Mouse (Mus musculus) splenic B cell, adult 2 months (primary cell): ENCODE data around the gene Anp32a.

Source experiments
- DNase-seq: peaks from one replicate; pipeline ENCODE4 v3.0.0-alpha.2; 2011; ENCODE audit warnings: low read depth, low spot score
- H3K27me3 ChIP-seq: 2 replicates; pipeline ENCODE4 v1.6.1; 2012; ENCODE audit warnings: mild to moderate bottlenecking, low read length, moderate library complexity, mixed read lengths; ENCODE audit not compliant: control insufficient read depth, poor library complexity, insufficient read depth, severe bottlenecking
- H3K36me3 ChIP-seq: 2 replicates; pipeline ENCODE4 v1.6.1; 2012; ENCODE audit warnings: mild to moderate bottlenecking, low read length, moderate library complexity, mixed read lengths; ENCODE audit not compliant: control insufficient read depth, poor library complexity, insufficient read depth, severe bottlenecking

Gene Anp32a

DNA sequence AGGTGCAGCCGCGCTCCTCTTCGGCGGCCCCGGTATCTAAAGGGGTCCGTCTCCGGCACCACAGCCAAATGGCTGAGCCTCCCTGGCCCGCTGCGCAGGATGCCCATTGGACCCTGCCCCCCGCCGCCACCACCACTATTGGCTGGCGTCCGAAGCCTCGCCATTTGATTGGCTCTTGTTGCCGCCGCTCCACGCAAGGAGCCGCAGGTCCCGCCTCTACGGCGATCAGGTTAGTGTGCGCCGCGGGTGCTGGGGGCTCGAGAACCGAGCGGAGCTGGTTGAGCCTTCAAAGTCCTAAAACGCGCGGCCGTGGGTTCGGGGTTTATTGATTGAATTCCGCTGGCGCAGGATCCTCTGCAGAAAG lies at the start of gene Anp32a:
Gene Anp32a, plus strand, starts transcription at position 171 of the 364 bp plus-strand sequence.
- Histone ChIP-seq H3K36me3 (no peaks in the 10 kb centered on the region), H3K27me3 (no peaks in the 10 kb centered on the region)
- peak; percentile 99 for DNase-seq

GRCm38 (mm10) chr9:62295006-62295698 lies 45.9 kb upstream of the Anp32a start:
- Histone ChIP-seq H3K36me3 (no peaks in the 10 kb centered on the region), H3K27me3 (no peaks in the 10 kb centered on the region)
- peak; percentile 88 for DNase-seq

- H3K27me3 ChIP-seq: no peaks in the 10 kb centered on the region
- no peaks in the 10 kb centered on the region for H3K36me3 ChIP-seq
- no peak for DNase-seq
Observed at GRCm38 (mm10) chr9:62296891-62297290, 44.2 kb upstream of the Anp32a start.

GRCm38 (mm10) chr9:62315556-62315955 lies 25.5 kb upstream of the Anp32a start:
- H3K36me3 ChIP-seq: no peaks in the 10 kb centered on the region
- H3K27me3 ChIP-seq: no peaks in the 10 kb centered on the region
- DNase-seq: no peak

GRCm38 (mm10) chr9:62318729-62319128 lies 22.4 kb upstream of the Anp32a start:
- no peaks in the 10 kb centered on the region for H3K27me3 ChIP-seq
- H3K36me3 ChIP-seq: no peaks in the 10 kb centered on the region
- no peak for DNase-seq

DNA sequence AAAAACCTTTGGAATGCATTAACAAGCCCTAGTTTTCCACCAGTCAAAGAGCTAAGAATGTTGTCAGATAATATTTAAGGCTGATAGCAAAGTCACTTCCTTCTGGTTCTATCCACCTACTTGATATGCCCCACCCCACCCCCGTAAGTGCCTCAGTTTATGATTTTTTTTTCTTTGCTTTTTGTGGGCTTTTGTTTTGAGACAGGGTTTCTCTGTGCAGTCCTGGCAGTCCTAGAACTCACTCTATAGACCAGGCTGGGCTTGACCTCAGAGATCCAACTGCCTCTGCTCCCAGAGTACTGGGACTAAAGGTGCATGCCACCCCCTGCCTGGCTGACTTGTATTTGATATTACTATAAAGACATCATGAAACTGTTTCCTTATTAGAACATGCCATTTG lies 17.3 kb upstream of the Anp32a start:
- H3K27me3 ChIP-seq: no peaks in the 10 kb centered on the region; the same call in 1 of the 2 replicates
- H3K36me3 ChIP-seq: no peaks in the 10 kb centered on the region
- no peak for DNase-seq

- no peaks in the 10 kb centered on the region; the same call in 1 of the 2 replicates for H3K27me3 ChIP-seq
- H3K36me3 ChIP-seq: no peaks in the 10 kb centered on the region
- peak; percentile 13 for DNase-seq
Observed at GRCm38 (mm10) chr9:62325965-62326364, 15.1 kb upstream of the Anp32a start.

DNA sequence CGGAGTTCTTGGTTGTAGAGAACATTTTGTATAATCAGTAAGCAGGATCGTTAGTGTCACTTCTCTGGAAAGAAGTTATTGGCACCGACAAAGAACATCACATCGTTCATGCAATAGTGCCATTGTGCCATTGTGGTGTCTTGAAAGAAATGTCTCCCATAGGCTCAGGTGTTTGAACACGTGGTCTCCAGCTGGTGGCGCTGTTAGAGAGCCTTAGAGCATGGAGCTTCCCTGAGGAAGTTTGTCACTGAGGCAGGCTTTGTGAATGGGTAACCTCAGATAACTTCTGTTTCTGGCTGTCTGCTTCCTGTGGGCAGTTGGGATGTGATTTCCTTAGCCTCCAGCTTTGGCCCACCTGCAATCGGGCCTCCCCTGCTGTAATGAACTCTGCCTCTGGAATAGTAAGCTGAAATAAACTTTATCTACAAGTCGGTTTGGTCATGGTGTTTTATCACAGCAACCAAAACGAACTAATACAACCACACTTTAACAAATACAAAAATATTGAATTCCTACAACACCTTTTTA lies 6.7 kb upstream of the Anp32a start:
- H3K36me3 ChIP-seq: no peaks in the 10 kb centered on the region; the same call in 1 of the 2 replicates
- DNase-seq: no peak
- H3K27me3 ChIP-seq: no peaks in the 10 kb centered on the region

DNA sequence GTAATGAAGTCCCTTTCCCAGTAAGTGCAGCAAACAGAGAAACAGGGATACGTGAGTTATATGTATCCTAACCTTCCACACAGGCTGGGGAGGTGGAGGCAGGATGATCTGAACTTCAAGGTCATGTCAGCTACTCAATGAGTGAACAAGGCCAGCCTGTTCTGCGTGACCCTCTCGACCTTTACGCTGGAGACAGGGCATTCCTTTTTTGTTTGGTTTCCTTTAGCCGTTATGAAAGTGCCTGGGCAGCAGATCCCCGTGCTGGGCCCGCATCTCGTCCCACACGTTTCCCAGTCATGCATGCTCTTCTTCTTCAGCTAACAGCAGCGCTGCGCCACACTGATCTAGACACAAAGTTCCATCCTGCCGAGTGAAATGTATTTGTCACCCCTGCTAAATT lies 5.7 kb upstream of the Anp32a start:
- no peaks in the 10 kb centered on the region for H3K27me3 ChIP-seq
- H3K36me3 ChIP-seq: no peaks in the 10 kb centered on the region; the same call in 1 of the 2 replicates
- DNase-seq: no peak

- Histone ChIP-seq H3K27me3 (no peaks in the 10 kb centered on the region), H3K36me3 (no peaks in the 10 kb centered on the region; the same call in 1 of the 2 replicates)
- DNase-seq: no peak
Observed at GRCm38 (mm10) chr9:62337924-62338635, 3.0 kb upstream of the Anp32a start.

GRCm38 (mm10) chr9:62338636-62339191 lies 2.4 kb upstream of the Anp32a start:
- Histone ChIP-seq H3K27me3 (no peaks in the 10 kb centered on the region), H3K36me3 (no peaks in the 10 kb centered on the region; the same call in 1 of the 2 replicates)

DNA sequence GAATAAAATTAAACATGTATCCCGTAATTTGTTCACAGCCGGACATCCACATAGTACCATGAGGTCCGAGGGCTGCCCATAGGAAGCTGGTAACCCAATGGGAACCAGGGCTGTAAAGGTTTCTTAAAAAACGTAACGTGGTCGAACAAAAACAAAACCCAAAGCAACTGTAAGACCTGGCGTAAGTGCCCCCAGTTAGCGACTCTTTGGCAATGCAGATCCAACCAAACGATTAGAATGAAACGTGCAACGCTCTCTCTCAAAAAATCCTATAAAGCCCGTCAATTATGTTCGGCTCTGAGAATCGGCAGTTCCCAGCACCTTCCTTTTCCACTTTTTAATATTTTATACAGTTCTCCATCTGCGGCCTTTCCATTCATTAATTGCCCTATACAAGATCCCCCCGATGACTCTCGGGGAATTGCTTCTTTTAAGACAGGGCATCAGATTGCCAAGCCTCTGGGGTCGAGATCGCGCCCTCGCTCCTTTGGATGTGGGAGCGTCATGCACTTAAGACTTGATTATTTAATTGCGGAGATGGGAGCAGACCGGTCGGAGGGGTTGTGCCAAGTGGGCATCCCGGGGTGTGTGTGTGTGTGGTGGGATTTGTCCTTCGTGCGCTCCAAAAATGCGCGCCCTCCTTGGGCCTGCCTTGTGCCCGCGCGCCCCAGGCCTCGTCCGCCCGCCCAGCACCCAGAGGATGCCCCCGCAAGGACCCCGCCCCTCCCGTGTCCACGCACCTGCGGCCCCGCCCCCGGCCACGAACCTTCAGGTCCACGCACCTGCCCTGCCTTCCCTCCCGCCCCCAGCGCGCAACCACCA lies 581 bp upstream of the Anp32a start:
- Histone ChIP-seq H3K36me3 (no peaks in the 10 kb centered on the region), H3K27me3 (no peaks in the 10 kb centered on the region)
- no peak for DNase-seq

More at GRCm38 (mm10) chr9:62338636-62339191, 2.4 kb upstream of the Anp32a start:
- no peak for DNase-seq

DNA sequence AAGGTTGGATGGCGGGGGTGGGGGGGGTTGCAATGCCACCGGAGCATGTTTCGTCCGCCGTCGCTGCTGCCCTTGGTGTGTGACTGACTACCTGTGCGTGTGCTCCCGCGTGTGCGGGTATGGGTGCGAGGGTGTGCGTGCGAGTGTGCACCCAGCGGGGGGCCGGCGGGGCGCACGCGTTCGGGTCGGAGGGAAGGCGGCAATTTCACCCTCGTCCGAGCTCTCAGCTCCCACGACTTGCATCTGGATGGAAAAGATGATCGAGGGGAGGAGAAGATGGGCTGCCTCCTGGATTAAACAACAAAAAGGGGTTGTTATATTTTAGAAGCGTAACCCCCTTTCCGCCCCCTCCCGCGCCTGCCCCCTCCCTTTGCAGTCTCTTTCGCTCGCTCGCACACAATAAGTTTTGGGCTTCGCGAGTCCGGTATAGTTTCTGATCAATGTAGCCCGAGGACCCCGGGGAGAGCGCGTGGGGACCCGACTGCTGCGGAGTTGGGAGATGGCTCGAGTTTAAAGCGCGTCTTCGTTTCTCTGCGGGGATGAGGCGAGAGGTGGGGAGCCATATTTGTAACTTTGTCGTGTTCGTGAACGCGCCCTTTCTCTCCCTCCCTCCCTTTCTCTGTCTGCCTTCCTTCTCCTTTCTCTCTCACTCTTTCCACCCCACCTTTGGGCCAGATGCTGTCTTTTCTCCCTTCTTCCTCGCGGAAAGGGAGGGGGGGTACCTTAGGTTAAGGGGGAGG lies 778 bp downstream of the Anp32a start:
- peak; percentile 53 for DNase-seq
- H3K36me3 ChIP-seq: no peaks in the 10 kb centered on the region
- no peaks in the 10 kb centered on the region for H3K27me3 ChIP-seq
